Mouse (Mus musculus): ENCODE results near the gene Rrp12.

DNA sequence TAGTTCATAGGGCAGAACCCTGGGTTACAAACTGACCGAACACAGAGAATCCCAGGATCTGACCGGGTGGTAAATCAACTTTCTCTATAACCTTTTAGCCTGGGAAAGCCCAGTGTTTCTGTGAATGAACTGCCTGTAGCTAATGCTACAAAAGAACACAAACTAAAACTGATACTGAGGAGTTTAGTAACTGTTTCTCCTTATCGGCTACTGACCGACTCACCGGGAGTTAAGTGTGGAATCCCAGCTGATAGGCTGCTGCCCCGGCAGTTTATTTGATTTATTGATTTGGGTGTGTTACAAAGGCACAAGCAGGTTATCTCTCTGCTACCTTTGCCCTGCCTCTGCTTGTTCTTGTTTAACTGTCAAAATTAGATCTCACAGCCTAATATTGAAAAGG lies 57.2 kb downstream of the Rrp12 start:
- TF ChIP-seq CTCF (IDR thresholded peaks at IDR 0.05; ENCODE audit: extremely low read depth, insufficient read length, insufficient replicate concordance, low read depth, low read length): no peak
- TF ChIP-seq POLR2A (IDR thresholded peaks at IDR 0.05; ENCODE audit: low read depth, low read length): no peak

All from small intestine, adult 2 months (tissue).